Mouse (Mus musculus): Measurements from ENCODE around the gene Ccdc174. TPM values are rescaled to one million over a fixed set of nuclear protein-coding genes. Genes with fewer than 3 reads are reported as not detected.

Ccdc174 gene
- total RNA-seq (2023), result 10 to 100 TPM; 18.6 to 22.7 TPM

DNA sequence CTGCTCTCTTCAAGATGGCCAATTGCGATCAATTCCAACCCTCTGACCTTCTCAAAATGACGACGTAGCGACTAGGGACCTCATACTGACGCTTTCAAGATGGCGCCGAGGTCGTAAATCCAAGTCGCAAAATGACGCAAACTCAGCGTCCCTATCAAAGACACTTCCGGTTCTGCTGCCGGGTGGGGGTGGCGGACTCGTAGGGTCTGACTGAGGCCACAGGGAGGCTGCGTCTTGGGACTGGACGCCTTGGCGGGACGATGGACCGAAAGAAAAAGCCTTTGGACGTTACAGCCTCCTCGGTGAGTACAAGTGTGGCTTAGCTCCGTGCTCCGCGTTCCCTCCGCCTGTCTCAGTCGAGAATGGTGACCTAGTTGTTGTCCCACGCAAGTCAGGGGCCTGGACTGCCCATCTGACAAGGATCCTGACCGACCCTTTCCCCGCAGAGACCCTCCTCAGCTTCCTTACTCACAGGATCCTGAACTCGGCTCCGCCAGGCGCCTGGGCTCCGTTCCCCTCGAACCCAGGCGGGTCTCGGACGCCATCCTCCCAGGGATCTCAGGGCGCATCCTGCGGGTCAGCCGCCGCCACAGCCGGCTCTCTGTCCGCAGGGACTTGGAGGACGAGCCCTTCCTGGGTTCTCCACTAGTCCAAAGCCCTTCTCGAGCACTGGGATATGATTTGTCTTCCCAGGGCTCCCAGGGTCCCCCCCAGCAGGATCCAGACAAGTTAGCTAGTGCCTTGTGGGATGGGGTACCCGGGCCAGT lies at the start of gene Ccdc174:
Gene Ccdc174 (plus strand): TSS at position 169 of the 767 bp plus-strand sequence.

DNA sequence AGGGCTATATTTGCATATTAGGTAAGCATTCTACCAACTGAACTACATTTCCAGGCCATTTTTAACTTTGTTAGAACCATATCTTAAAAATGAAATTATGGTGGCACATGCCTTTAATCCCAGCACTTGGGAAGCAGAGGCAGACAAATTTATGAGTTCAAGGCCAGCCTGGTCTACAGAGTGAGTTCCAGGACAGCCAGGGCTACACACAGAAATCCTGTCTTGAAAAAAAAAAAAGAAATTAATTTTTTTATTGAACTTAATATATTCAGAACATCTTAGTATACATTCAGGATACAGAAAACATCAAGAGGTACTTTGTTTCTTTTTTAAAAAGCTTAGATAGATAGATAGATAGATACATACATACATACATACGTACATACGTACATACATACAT lies 24.7 kb downstream of the Ccdc174 start, which contains the start of gene 4930590J08Rik:
Gene 4930590J08Rik (plus strand): TSS at position 301 of the 400 bp plus-strand sequence.

Other genes starting within 250 kb of the Ccdc174 start
- 100 to 1,000 TPM; 195 to 242 TPM for gene Slc6a6, start 194.0 kb upstream of the Ccdc174 start, total RNA-seq (2023)
- gene Grip2, start 50.8 kb upstream of the Ccdc174 start, total RNA-seq (2023), result not detected
- gene 4930590J08Rik, start 24.8 kb downstream of the Ccdc174 start, total RNA-seq (2023), result under 1 TPM; 0.70 to 0.82 TPM
- under 1 TPM in 1 of 2 experiments, not detected in 1; 0.13 TPM for gene Fgd5, start 100.8 kb downstream of the Ccdc174 start, total RNA-seq (2023)
- 10 to 100 TPM; 52.4 to 60.1 TPM for gene Nr2c2, start 213.3 kb downstream of the Ccdc174 start, total RNA-seq (2023)